ENCODE assay signal across 13 mouse cellular contexts in the genomic region with DNA sequence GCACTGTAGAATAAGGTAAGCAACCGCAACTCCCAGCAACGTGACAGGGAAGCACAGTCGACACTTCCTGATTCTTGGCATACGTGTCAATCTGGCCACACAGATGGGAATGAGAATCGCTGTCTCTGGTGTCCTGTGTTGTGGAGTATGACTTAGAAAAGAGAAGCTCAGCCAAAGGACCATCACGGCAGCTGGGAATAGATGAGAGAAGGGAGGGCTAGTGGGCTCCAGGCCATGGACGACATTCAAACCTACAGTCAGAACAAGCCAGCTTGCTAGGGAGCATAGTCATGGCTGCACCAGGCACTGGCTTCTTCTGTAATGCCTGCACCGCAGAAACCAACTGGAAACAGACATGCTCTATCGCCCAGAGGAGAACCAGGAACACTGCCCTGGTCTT.
DNase-seq lines count a peak whose midpoint lies in the region; ATAC-seq and TF ChIP-seq lines count a peak whose summit lies in the region.
"Had no signal": no experiment of that assay in that cellular context is flagged by ENCODE, and none has a peak within 500 bp of the region (broad histone marks: within the 10 kb centered on the region; RNA-seq: fewer than 3 reads in every experiment).

No protein-coding gene starts in this region.

- no peak overlapping the region for H3K4me3 ChIP-seq in heart, embryonic 11.5 days (ENCODE audit: low read depth, low read length)
- no peak overlapping the region for H3K4me3 ChIP-seq in lung, postnatal 0 days (ENCODE audit: low read depth, low read length)
- H3K4me3 ChIP-seq: embryonic facial prominence, embryonic 13.5 days; intestine, embryonic 15.5 days had no signal

- no peaks in the 10 kb centered on the region for H3K36me3 ChIP-seq in heart, embryonic 11.5 days (ENCODE audit: control insufficient read depth, insufficient read depth, low read length)
- no peaks in the 10 kb centered on the region for H3K36me3 ChIP-seq in lung, postnatal 0 days (ENCODE audit: insufficient read depth, low read length)
- H3K36me3 ChIP-seq: embryonic facial prominence, embryonic 13.5 days; intestine, embryonic 15.5 days had no signal

- no peak for TF ChIP-seq EP300 in lung, postnatal 0 days (IDR thresholded peaks at IDR 0.05)

- H3K4me1 ChIP-seq in heart, embryonic 11.5 days (ENCODE audit: control insufficient read depth, insufficient read depth, low read length): no peaks in the 10 kb centered on the region
- no peaks in the 10 kb centered on the region for H3K4me1 ChIP-seq in lung, postnatal 0 days (ENCODE audit: insufficient read depth, low read depth, low read length)
- H3K4me1 ChIP-seq: embryonic facial prominence, embryonic 13.5 days; intestine, embryonic 15.5 days had no signal

- H3K9me3 ChIP-seq in heart, embryonic 11.5 days (replicated peaks; ENCODE audit: control insufficient read depth, low read length): no peaks in the 10 kb centered on the region
- no peaks in the 10 kb centered on the region for H3K9me3 ChIP-seq in lung, postnatal 0 days (ENCODE audit: low read length)
- H3K9me3 ChIP-seq: embryonic facial prominence, embryonic 13.5 days; intestine, embryonic 15.5 days had no signal

- no peak overlapping the region for H3K9ac ChIP-seq in heart, embryonic 11.5 days (ENCODE audit: low read depth, low read length)
- no peak overlapping the region for H3K9ac ChIP-seq in lung, postnatal 0 days (replicated peaks; ENCODE audit: low read depth)
- H3K9ac ChIP-seq: embryonic facial prominence, embryonic 13.5 days; intestine, embryonic 15.5 days had no signal

- intact Hi-C loops in heart, postnatal 10 days (cut with DNase I): no loop called here

- H3K27me3 ChIP-seq in heart, embryonic 11.5 days (ENCODE audit: control insufficient read depth, insufficient read depth, low read length): no peaks in the 10 kb centered on the region
- H3K27me3 ChIP-seq in lung, postnatal 0 days (replicated peaks; ENCODE audit: insufficient read depth, low read length): no peaks in the 10 kb centered on the region
- H3K27me3 ChIP-seq: embryonic facial prominence, embryonic 13.5 days; intestine, embryonic 15.5 days had no signal

- no peak overlapping the region for H3K27ac ChIP-seq in heart, embryonic 11.5 days (ENCODE audit: low read depth, low read length)
- no peak overlapping the region for H3K27ac ChIP-seq in lung, postnatal 0 days (ENCODE audit: low read length)
- H3K27ac ChIP-seq: embryonic facial prominence, embryonic 13.5 days; intestine, embryonic 15.5 days had no signal

- H3K4me2 ChIP-seq in heart, embryonic 11.5 days: no peak overlapping the region
- no peak overlapping the region for H3K4me2 ChIP-seq in lung, postnatal 0 days (replicated peaks; ENCODE audit: low read depth, low read length)
- H3K4me2 ChIP-seq: embryonic facial prominence, embryonic 13.5 days; intestine, embryonic 15.5 days; liver, embryonic 11.5 days had no signal

- DNase-seq in heart, postnatal 10 days: peak; percentile 2
- peak; percentile 5 for DNase-seq in right cerebral cortex, postnatal 25 days
- no peak for DNase-seq in right cerebral cortex, adult 2 months (ENCODE audit: low spot score in 2 of 2)
- DNase-seq in cerebellum, postnatal 25 days: peak; percentile 38
- DNase-seq in lung, postnatal 0 days (ENCODE audit: low spot score): no peak
- no peak for DNase-seq in kidney, adult 9 months
- DNase-seq: adrenal gland, postnatal 25 days; heart, adult 18-20 months had no signal

- ATAC-seq in heart, embryonic 11.5 days (replicated peaks; ENCODE audit: insufficient number of reproducible peaks, low FRiP score, low TSS enrichment): no peak
- ATAC-seq in lung, postnatal 0 days: no peak
- ATAC-seq: CD4-positive, CD25-positive, alpha-beta regulatory T cell, adult 4 months; intestine, embryonic 15.5 days had no signal

- TF ChIP-seq CTCF in lung, postnatal 0 days (IDR thresholded peaks at IDR 0.05): no peak

- 75% methylated on average over 9 of the region's 9 CpGs for WGBS in heart, embryonic 11.5 days (ENCODE audit: insufficient replicate concordance)
- WGBS in lung, postnatal 0 days: 74% methylated on average over 9 of the region's 9 CpGs

Comparison
In these comparisons a context has a peak if more than half of its experiments do, and no peak if none do; other contexts are left out.
1. DNase-seq: peak in heart, postnatal 10 days (2 of 2), right cerebral cortex, postnatal 25 days (single experiment) and cerebellum, postnatal 25 days (2 of 2); none in right cerebral cortex, adult 2 months (0 of 2), lung, postnatal 0 days (single experiment) and kidney, adult 9 months (single experiment).